Mouse (Mus musculus) naive thymus-derived CD4-positive, alpha-beta T cell, adult 2 months (primary cell): ENCODE data around the gene Gm10401.
"Not testable (repeated sequence)": the region's sequence is repeated elsewhere in the genome, so short reads cannot be mapped to it uniquely, and the experiment has no call there.

ENCODE experiments used
- DNase-seq: peaks from one replicate; pipeline ENCODE4 v3.0.0-alpha.2; 2011; ENCODE audit warnings: low read depth

Gene Gm10401

DNA sequence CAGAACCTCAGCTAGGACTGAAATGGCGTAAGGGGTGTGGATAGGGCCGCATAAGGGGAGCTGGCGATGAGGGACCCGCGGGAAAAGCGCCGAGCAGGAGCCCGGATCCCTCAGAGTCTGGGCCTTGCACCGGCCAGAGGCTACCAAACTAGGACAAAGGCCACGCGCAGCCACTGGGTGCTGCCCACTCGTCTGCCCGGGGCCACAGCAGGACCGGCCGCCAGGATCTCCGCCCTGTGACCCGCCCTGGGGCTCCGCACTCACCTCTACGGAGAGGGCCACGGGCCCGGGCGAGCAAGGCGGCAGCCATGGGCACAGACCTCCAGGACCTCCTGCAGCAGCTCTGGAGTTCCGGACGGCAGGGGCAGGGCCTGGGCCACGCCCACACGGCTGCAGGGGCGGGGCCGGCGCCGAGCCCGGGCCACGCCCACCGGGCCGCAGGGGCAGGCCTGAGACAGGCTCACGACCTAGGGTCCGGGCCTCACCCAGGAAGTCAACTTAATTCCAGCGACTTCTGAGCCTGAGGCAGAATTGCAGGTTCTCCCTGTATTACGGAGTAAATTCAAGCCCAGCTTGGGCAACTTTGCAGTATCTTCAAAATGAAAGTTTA is 21.0 kb upstream of the Gm10401 start, which contains the start of gene Acads:
Gene Acads (minus strand): TSS at position 386 of the 610 bp plus-strand sequence.
- DNase-seq: peak; percentile 89

GRCm38 (mm10) chr5:115117467-115117866 is 19.4 kb upstream of the Gm10401 start:
- DNase-seq: no peak

DNA sequence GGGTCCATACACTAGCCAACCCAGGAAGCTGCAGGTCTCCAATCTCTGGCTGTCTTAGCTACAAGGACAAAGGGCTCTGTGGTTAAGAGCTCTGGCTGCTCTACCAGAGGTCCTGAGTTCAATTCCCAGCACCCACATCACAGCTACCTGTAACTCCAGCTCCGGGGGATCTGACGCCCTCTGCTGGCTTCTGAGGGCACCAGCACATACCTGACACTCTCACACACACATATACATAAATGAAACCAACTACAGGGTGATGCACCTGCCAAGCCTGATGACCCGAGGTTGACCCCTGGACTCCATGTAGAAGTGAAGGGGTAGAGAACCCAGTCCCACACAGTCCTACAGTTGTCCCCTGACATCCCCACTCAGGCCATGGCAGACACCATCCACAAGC is 18.3 kb upstream of the Gm10401 start:
- no peak for DNase-seq

- DNase-seq: no peak
Observed at GRCm38 (mm10) chr5:115114501-115114900, 16.4 kb upstream of the Gm10401 start.

DNA sequence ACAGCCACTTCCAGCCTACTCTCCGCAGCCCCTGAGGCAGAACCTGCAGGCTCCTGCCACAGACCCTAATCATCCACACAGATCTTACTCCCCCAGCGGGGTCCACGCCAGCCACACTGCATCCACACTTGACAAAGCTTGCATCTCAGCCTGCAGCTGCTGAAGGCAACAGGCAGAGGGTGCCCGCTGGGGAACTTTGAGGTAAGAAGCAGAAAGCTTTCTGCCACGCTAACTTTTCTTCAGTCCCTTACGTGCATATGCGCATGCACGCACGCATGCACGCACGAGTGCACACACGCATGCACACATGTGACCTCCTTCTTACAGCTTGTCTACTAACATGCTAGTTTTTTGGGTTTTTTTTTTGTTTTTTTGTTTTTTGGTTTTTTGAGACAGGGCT is 15.1 kb upstream of the Gm10401 start:
- no peak for DNase-seq

GRCm38 (mm10) chr5:115111156-115111555 is 13.1 kb upstream of the Gm10401 start:
- DNase-seq: no peak

- DNase-seq: not testable (repeated sequence)
Observed at GRCm38 (mm10) chr5:115103253-115103652, 5.2 kb upstream of the Gm10401 start.

DNA sequence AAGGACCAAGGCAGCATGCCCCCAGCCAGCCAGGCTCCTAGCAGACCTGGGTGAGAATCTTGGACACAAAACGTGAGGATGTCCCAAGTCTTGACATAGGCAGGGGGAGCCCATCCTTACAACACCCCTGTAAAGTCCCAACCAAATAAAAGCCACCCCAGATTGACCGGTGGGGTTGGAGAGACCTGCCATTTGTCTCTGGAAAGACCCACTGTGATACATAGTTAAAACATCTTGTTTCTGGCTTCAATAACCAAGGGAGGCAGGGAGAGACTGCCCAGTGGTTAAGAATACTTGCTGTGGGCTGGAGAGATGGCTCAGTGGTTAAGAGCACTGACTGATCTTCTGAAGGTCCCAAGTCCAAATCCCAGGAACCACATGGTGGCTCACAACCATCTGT is 4.1 kb upstream of the Gm10401 start:
- no peak for DNase-seq

GRCm38 (mm10) chr5:115100473-115100872 is 2.4 kb upstream of the Gm10401 start:
- DNase-seq: no peak

GRCm38 (mm10) chr5:115099991-115100390 is 1.9 kb upstream of the Gm10401 start:
- no peak for DNase-seq

DNA sequence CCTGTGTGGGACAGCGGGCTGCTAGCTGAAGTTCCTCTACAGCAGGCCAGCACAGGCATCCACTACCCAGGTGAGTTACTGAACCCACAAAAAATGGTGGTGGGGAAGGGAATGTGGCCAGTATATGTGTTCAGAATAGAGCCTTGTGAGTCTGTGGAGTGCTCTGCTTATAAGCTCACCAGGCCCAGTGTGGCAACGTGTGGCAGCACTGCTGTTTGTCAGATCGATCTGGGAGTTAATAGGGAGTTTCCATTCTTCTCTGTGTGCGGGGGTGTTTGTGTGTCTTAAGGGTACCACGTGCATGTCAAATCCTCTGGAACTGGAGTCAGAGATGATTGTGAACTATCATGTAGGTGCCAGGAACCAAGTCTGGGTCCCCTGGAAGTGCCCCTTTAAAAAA is 1.4 kb upstream of the Gm10401 start:
- no peak for DNase-seq

DNA sequence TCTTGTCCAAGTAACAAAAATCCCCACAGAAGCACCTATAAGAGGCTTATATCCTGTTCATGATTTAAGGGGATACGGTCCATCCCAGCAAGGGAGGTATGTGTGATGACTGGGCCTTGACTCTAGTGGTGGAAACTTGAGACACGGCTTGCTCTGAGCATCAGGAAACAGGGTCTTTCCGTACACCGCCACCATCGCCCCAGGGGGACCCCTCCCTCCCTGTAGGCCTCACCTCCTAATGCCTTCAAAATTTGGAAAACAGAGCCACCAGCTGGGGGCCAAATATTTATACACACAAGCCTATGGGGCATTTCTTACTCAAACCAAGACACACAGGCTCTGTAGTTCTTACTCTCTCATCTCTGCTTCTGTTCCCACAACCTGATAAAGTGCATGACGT is 6.3 kb downstream of the Gm10401 start:
- DNase-seq: peak; percentile 44

GRCm38 (mm10) chr5:115091015-115091414 is 7.1 kb downstream of the Gm10401 start:
- DNase-seq: no peak

GRCm38 (mm10) chr5:115089592-115090268 is 8.4 kb downstream of the Gm10401 start:
- no peak for DNase-seq

- DNase-seq: no peak
Observed at GRCm38 (mm10) chr5:115085675-115086074, 12.4 kb downstream of the Gm10401 start.

GRCm38 (mm10) chr5:115083492-115083891 is 14.6 kb downstream of the Gm10401 start:
- DNase-seq: peak; percentile 54

- no peak for DNase-seq
Observed at GRCm38 (mm10) chr5:115081636-115082035, 16.5 kb downstream of the Gm10401 start.

GRCm38 (mm10) chr5:115076144-115076901 is 21.8 kb downstream of the Gm10401 start:
- peak; percentile 79 for DNase-seq

DNA sequence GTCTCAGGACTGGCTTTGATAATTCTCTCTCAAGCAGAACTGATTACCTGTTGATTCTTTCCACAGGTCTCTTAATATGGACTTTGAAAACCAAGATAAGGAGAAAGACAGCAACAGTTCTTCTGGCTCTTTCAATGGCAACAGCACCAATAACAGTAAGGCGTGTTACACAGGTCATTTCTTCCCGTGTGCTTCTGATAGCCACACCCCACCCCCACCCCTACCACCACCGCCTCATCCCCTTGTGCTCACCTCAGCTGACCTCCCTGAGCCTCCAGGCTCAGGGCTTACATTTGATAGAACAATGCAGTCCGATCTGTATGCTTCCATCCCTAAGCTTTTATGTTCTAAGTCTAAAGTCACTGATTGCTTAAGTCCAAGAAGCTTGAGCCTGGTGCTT is 23.3 kb downstream of the Gm10401 start:
- no peak for DNase-seq

DNA sequence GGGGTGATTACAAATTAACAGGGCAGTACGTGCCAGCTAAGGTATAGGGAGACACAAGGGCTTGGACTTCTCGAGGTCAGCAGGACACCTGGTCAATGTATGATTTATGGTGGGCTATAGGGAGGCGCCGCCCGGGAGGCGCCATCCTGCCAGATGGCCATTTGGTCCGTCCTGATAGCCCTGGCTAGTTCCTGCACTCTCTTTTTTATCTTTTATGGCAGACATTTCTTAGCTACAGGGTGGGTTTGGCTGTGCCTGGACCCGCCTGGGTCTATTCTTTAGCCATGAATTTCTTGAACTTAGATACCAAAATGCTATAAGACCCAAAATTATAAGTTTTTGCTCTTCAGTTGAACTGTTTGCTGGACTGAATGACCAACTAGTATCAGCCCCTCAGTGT is 24.8 kb downstream of the Gm10401 start:
- not testable (repeated sequence) for DNase-seq

DNA sequence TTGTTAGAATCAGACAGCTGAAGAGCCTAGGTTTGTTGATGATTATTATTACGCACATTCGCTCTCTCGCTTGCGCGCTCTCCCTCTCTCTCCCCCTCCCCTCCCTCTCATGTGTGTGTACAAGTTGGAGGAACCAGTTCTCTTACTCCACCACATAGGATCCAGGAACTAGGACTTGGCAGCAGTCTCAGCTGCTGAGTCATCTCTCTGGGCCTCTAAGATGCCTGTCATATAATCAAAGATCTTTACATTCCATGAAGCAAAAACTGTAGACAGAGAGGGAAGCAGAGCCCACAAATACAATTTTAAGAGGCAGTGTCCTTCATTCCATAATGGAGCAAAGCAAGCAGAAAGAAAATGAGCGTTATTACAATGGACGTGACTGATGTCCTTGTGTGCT is 26.0 kb downstream of the Gm10401 start:
- no peak for DNase-seq

GRCm38 (mm10) chr5:115071096-115071901 is 26.8 kb downstream of the Gm10401 start:
- peak; percentile 35 for DNase-seq
